Mouse (Mus musculus): ENCODE results near the gene Mcmbp. TPM values are rescaled to one million over a fixed set of nuclear protein-coding genes. Genes with fewer than 3 reads are reported as not detected.

The Mcmbp gene
- total and polyA plus RNA-seq, 3 experiments = 44.6 to 91.1 TPM; not detected in 1

DNA sequence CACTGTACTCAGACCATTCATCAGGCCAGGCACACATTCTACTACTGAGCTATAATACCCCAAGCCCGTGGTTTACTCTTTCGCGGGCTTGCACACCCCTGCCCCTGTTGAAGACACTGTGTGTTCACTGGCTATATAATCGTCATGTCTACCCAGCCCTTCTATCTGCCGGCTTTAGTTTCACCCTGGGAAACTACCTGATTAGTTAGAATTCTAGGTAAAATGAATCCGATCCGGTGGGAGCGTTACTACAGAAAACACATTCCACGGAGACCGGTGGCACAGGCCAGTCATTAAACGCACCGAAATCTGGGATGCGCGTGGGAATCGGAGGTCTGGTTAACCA is 1.2 kb downstream of the Mcmbp start:
- Histone ChIP-seq H3K9me3 (replicated peaks; ENCODE audit: insufficient read depth, low read length) (no peaks in the 10 kb centered on the region), H3K4me3 (ENCODE audit: control insufficient read depth in 1 of 2, insufficient read depth in 1 of 2, low read depth in 2 of 2, low read length in 2 of 2) (peak overlapping the region; percentile 85 to 86), H3K9ac (ENCODE audit: control insufficient read depth, low read depth, low read length, poor library complexity, severe bottlenecking) (peak overlapping the region; percentile 93), H3K27me3 (ENCODE audit: control insufficient read depth in 1 of 2, insufficient read depth in 2 of 2, low read length in 2 of 2) (no peaks in the 10 kb centered on the region), H3K36me3 (ENCODE audit: control insufficient read depth in 1 of 2, insufficient read depth in 2 of 2, low read length in 2 of 2) (peaks cover 1 to 24% of the 10 kb centered on the region in 2 experiments), H3K79me2 (ENCODE audit: control insufficient read depth, insufficient read depth, low read length, poor library complexity) (peaks cover 57% of the 10 kb centered on the region), H3K4me1 (ENCODE audit: control insufficient read depth in 1 of 2, insufficient read depth in 2 of 2, low read length in 2 of 2) (peaks cover 3 to 22% of the 10 kb centered on the region in 2 experiments; a peak in 2 of 4 replicates), H3K27ac (ENCODE audit: control insufficient read depth, low read depth, low read length) (no peak overlapping the region)
- TF ChIP-seq RAD21 (IDR thresholded peaks at IDR 0.05; ENCODE audit: low read depth, low read length) (no peak), USF1 (IDR thresholded peaks at IDR 0.05; ENCODE audit: low read depth, low read length) (no peak), TCF12 (IDR thresholded peaks at IDR 0.05; ENCODE audit: low read depth, low read length) (no peak), HCFC1 (IDR thresholded peaks at IDR 0.05; ENCODE audit: low read depth, low read length) (no peak), MAZ (IDR thresholded peaks at IDR 0.05; ENCODE audit: low read depth, low read length) (no peak), USF2 (IDR thresholded peaks at IDR 0.05; ENCODE audit: borderline replicate concordance in 1 of 2, insufficient read depth in 1 of 2, low read depth in 1 of 2, low read length in 2 of 2) (no peak), POLR2AphosphoS5 (IDR thresholded peaks at IDR 0.05; ENCODE audit: borderline replicate concordance, low read depth, low read length) (no peak), RCOR1 (IDR thresholded peaks at IDR 0.05; ENCODE audit: low read depth, low read length) (no peak), UBTF (IDR thresholded peaks at IDR 0.05; ENCODE audit: borderline replicate concordance, insufficient read depth, low read depth, low read length) (no peak), MAX (IDR thresholded peaks at IDR 0.05; ENCODE audit: low read length) (no peak), CHD1 (IDR thresholded peaks at IDR 0.05; ENCODE audit: low read depth, low read length) (no peak), MYC (IDR thresholded peaks at IDR 0.05; ENCODE audit: low read depth, low read length) (no peak), E2F4 (IDR thresholded peaks at IDR 0.05; ENCODE audit: borderline replicate concordance, low read depth, low read length) (no peak), POLR2AphosphoS2 (IDR thresholded peaks at IDR 0.05; ENCODE audit: low read length) (no peak), CHD2 (IDR thresholded peaks at IDR 0.05; ENCODE audit: low read length) (no peak), NRF1 (IDR thresholded peaks at IDR 0.05; ENCODE audit: insufficient read depth, low read depth, low read length, poor library complexity, severe bottlenecking) (no peak), ZNF384 (IDR thresholded peaks at IDR 0.05; ENCODE audit: low read depth, low read length) (no peak), SIN3A (IDR thresholded peaks at IDR 0.05; ENCODE audit: low read length) (no peak; the same call in 1 of the 2 replicates), MEF2A (IDR thresholded peaks at IDR 0.05; ENCODE audit: extremely low read depth, insufficient replicate concordance, low read depth, low read length, poor library complexity, severe bottlenecking) (no peak), KAT2A (conservative IDR thresholded peaks at IDR 0.05; ENCODE audit: low read depth, low read length) (no peak)
- peak; percentile 20 for DNase-seq (ENCODE audit: low read depth, low spot score)

DNA sequence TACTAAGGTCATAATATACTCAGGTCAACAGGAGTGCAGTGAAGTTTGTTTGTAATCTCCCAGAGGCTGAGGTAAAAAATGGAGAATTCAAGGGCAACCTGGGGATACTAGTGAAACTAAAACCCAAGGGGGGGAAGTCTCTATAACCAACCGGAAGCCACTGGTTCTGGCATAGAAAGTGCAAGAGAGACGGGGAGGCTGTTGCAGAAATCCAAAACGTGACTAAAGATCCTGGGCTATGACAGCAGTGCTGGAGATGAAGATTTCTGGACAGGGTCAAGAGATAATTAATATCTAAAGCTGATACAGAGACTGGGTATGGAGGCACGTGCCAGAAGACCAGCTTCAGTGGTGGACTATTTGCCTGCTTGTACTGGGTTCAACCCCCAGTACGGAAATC is 2.3 kb downstream of the Mcmbp start:
- TF ChIP-seq MEF2A (IDR thresholded peaks at IDR 0.05; ENCODE audit: extremely low read depth, insufficient replicate concordance, low read depth, low read length, poor library complexity, severe bottlenecking) (no peak), RAD21 (IDR thresholded peaks at IDR 0.05; ENCODE audit: low read depth, low read length) (no peak), MAX (IDR thresholded peaks at IDR 0.05; ENCODE audit: low read length) (no peak), EP300 (IDR thresholded peaks at IDR 0.05; ENCODE audit: low read depth in 1 of 2, low read length in 2 of 2) (no peak), UBTF (IDR thresholded peaks at IDR 0.05; ENCODE audit: borderline replicate concordance, insufficient read depth, low read depth, low read length) (no peak), USF2 (IDR thresholded peaks at IDR 0.05; ENCODE audit: borderline replicate concordance in 1 of 2, insufficient read depth in 1 of 2, low read depth in 1 of 2, low read length in 2 of 2) (no peak), RCOR1 (IDR thresholded peaks at IDR 0.05; ENCODE audit: low read depth, low read length) (no peak), BHLHE40 (IDR thresholded peaks at IDR 0.05; ENCODE audit: borderline replicate concordance, low read depth, low read length) (no peak), ZKSCAN1 (IDR thresholded peaks at IDR 0.05; ENCODE audit: low read depth, low read length) (no peak), NRF1 (IDR thresholded peaks at IDR 0.05; ENCODE audit: insufficient read depth, low read depth, low read length, poor library complexity, severe bottlenecking) (no peak), CHD2 (IDR thresholded peaks at IDR 0.05; ENCODE audit: low read length) (no peak), NELFE (IDR thresholded peaks at IDR 0.05; ENCODE audit: low read depth, low read length) (no peak), TBP (IDR thresholded peaks at IDR 0.05; ENCODE audit: low read depth, low read length) (no peak), JUND (IDR thresholded peaks at IDR 0.05; ENCODE audit: low read depth, low read length) (no peak), ZNF384 (IDR thresholded peaks at IDR 0.05; ENCODE audit: low read depth, low read length) (no peak)
- H3K9me3 ChIP-seq (replicated peaks; ENCODE audit: insufficient read depth, low read length) = no peaks in the 10 kb centered on the region
- no peak for DNase-seq (ENCODE audit: low read depth, low spot score)
- peak overlapping the region; percentile 9; the same call in 1 of the 2 replicates for H3K9ac ChIP-seq (ENCODE audit: control insufficient read depth, low read depth, low read length, poor library complexity, severe bottlenecking)
- H3K27me3 ChIP-seq (ENCODE audit: control insufficient read depth in 1 of 2, insufficient read depth in 2 of 2, low read length in 2 of 2) = no peaks in the 10 kb centered on the region
- H3K4me3 ChIP-seq (ENCODE audit: control insufficient read depth in 1 of 2, insufficient read depth in 1 of 2, low read depth in 2 of 2, low read length in 2 of 2) = no peak overlapping the region
- H3K4me1 ChIP-seq (ENCODE audit: control insufficient read depth in 1 of 2, insufficient read depth in 2 of 2, low read length in 2 of 2) = peaks cover 3 to 18% of the 10 kb centered on the region in 2 experiments; a peak in 2 of 4 replicates
- H3K36me3 ChIP-seq (ENCODE audit: control insufficient read depth in 1 of 2, insufficient read depth in 2 of 2, low read length in 2 of 2) = peaks cover 1 to 18% of the 10 kb centered on the region in 2 experiments
- H3K27ac ChIP-seq (ENCODE audit: control insufficient read depth, low read depth, low read length) = no peak overlapping the region
- H3K79me2 ChIP-seq (ENCODE audit: control insufficient read depth, insufficient read depth, low read length, poor library complexity) = peaks cover 67% of the 10 kb centered on the region
